Mouse (Mus musculus) G1E (cell line): ENCODE measurements at regions not wholly inside any gene's neighbourhood (a gene's known extent, or its start where the extent isn't known, plus 50 kb on each side); places are given as distances from the start of the nearest gene placed in this dataset.
A peak's percentile ranks its signal among the peaks of the same experiment; 100 is the strongest.

ENCODE experiments used
- ATAC-seq: 2 replicates; pipeline ENCODE4 v1.8.0; 2016; ENCODE audit warnings: mild to moderate bottlenecking; ENCODE audit not compliant: insufficient number of reproducible peaks, poor library complexity, low FRiP score, severe bottlenecking; ENCODE audit errors: extremely low read depth
- DNase-seq: peaks from one replicate; pipeline ENCODE4 v3.0.0; 2012; ENCODE audit warnings: low spot score
- H3K27me3 ChIP-seq: 2 replicates; pipeline ENCODE4 v1.6.1; 2012; ENCODE audit warnings: mild to moderate bottlenecking, low read length, inconsistent platforms; ENCODE audit not compliant: insufficient read depth
- H3K36me3 ChIP-seq: replicated peaks from 2 replicates; pipeline ENCODE3; 2012; ENCODE audit warnings: mild to moderate bottlenecking, inconsistent platforms
- H3K4me1 ChIP-seq: 2 replicates; pipeline ENCODE4 v1.6.1; 2012; ENCODE audit warnings: low read depth, low read length, inconsistent platforms, mixed read lengths; ENCODE audit not compliant: insufficient read depth
- H3K4me3 ChIP-seq: 2 replicates; pipeline ENCODE4 v1.5.1; 2012; ENCODE audit warnings: low read depth, mild to moderate bottlenecking, inconsistent platforms, low read length, moderate library complexity, mixed read lengths
- H3K9me3 ChIP-seq: replicated peaks from 2 replicates; pipeline ENCODE4 v1.6.1; 2012; ENCODE audit warnings: inconsistent platforms
- CTCF ChIP-seq: IDR thresholded peaks from 2 replicates; pipeline ENCODE4 v1.5.1; 2012; ENCODE audit warnings: low read depth, low read length, inconsistent platforms, mixed read lengths
- GATA1 ChIP-seq: IDR thresholded peaks from 2 replicates; pipeline ENCODE4 v1.6.1; 2012; ENCODE audit warnings: borderline replicate concordance, low read length, inconsistent platforms, mixed read lengths
- GATA2 ChIP-seq: IDR thresholded peaks from 2 replicates; pipeline ENCODE4 v1.6.1; 2012; ENCODE audit warnings: low read depth, low read length, inconsistent platforms, borderline replicate concordance
- POLR2AphosphoS5 ChIP-seq: IDR thresholded peaks from 2 replicates; pipeline ENCODE4 v1.6.1; 2012; ENCODE audit warnings: low read depth, low read length, inconsistent platforms; ENCODE audit not compliant: insufficient replicate concordance
- TAL1 ChIP-seq: conservative IDR thresholded peaks from 2 replicates; pipeline ENCODE4 v1.6.1; 2012; ENCODE audit warnings: low read depth, low read length, inconsistent platforms, mixed read lengths

DNA sequence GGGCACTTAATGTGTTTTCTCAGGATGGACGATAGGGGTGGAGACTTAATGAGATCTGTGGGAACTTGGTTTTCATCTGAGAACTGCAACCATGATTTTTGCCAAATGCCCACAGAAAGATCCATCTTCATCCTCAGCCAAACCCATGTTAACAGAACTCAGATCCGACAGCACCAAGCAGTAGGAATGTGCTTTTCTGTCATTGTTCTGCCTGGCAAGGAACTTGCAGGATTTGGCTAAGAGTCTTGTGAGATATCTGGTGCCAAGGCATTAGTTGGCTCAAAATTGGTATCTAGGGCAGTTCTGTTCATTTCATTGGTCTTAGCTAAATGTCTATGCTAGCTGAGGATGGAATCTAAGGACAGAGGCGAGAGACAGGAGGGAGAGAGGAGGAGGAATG lies 182.7 kb upstream of the Adra1b start:
- Histone ChIP-seq H3K4me1 (no peaks in the 10 kb centered on the region), H3K4me3 (no peak overlapping the region), H3K9me3 (no peaks in the 10 kb centered on the region), H3K36me3 (no peaks in the 10 kb centered on the region), H3K27me3 (no peaks in the 10 kb centered on the region)
- TF ChIP-seq CTCF: no peak
- TF ChIP-seq POLR2AphosphoS5: no peak
- TF ChIP-seq TAL1: no peak
- no peak for TF ChIP-seq GATA2
- no peak for TF ChIP-seq GATA1
- DNase-seq: no peak
- no peak for ATAC-seq

DNA sequence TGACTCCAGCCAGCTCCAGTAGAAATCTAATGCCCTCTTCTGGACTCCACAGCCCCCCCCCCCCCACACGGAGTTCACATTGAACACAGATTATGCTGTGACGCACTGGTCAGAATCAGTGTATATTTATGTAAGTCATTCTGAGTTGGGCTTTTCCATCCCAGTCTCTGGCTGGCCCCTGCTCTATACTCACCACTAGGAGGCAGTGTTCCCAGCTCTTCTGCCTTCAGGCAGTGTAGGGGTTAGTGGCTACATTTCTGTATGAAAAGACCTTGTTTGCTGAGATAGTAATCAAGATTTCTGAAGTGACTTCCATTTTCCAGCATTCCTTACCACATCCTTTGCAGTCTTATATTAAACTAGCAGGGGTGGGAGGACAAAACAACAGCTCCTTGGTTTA lies 185.9 kb upstream of the Adra1b start:
- ATAC-seq (no peak), DNase-seq (no peak)
- H3K27me3 ChIP-seq: no peaks in the 10 kb centered on the region; the same call in 1 of the 2 replicates
- H3K36me3 ChIP-seq: no peaks in the 10 kb centered on the region
- H3K4me1 ChIP-seq: no peaks in the 10 kb centered on the region
- TF ChIP-seq POLR2AphosphoS5: no peak
- TF ChIP-seq TAL1: no peak
- peak; percentile 26; the same call in 1 of the 2 replicates for TF ChIP-seq CTCF
- no peak for TF ChIP-seq GATA1
- TF ChIP-seq GATA2: no peak
- H3K4me3 ChIP-seq: no peak overlapping the region
- H3K9me3 ChIP-seq: no peaks in the 10 kb centered on the region

DNA sequence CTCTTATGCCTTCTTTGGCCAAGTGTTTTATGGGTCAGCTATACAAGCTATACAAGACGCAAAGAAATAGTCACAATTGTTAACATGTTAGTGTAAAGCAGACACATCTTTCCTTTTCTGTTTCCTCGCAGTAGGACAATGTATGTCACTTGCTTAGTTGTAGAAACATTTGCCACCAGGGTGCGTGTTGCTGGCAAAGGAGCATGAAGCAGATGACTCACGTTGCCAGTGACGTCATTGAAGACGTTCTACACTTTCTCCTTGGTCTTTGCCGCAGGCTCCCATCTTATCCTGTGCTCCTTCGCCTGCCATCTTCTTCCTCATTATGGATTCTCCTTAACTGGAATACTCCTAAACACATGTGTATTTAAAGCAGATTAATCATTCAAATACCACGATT lies 188.5 kb upstream of the Adra1b start:
- H3K4me1 ChIP-seq: no peaks in the 10 kb centered on the region
- no peaks in the 10 kb centered on the region for H3K36me3 ChIP-seq
- DNase-seq (no peak), ATAC-seq (no peak)
- no peak for TF ChIP-seq TAL1
- TF ChIP-seq POLR2AphosphoS5: no peak
- TF ChIP-seq GATA1: no peak
- TF ChIP-seq GATA2: no peak
- TF ChIP-seq CTCF: no peak
- H3K9me3 ChIP-seq: no peaks in the 10 kb centered on the region
- H3K27me3 ChIP-seq: no peaks in the 10 kb centered on the region; the same call in 1 of the 2 replicates
- H3K4me3 ChIP-seq: no peak overlapping the region

DNA sequence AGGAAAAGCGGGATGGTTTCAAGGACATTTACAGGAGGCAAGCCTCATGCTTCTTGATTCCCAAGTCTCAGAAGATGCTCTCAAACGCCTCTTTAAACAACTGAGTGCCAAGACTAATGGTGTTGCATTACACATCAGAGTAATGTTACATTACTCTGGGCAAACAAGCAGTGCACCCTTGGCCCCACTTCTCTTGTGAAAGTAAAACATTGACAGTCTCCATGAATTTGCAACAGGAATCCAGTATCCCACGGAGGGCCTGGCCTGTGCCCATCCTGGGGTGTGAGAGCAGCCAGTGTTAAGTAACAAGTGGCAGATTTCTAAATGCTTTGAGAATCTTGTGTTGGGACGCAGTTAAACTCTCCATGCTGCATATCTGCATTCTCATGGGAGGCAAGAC lies 194.3 kb upstream of the Adra1b start:
- Histone ChIP-seq H3K4me1 (no peaks in the 10 kb centered on the region), H3K9me3 (no peaks in the 10 kb centered on the region), H3K4me3 (no peak overlapping the region), H3K27me3 (no peaks in the 10 kb centered on the region; the same call in 1 of the 2 replicates), H3K36me3 (no peaks in the 10 kb centered on the region)
- DNase-seq (no peak), ATAC-seq (no peak)
- TF ChIP-seq TAL1 (no peak), POLR2AphosphoS5 (no peak), CTCF (no peak)

DNA sequence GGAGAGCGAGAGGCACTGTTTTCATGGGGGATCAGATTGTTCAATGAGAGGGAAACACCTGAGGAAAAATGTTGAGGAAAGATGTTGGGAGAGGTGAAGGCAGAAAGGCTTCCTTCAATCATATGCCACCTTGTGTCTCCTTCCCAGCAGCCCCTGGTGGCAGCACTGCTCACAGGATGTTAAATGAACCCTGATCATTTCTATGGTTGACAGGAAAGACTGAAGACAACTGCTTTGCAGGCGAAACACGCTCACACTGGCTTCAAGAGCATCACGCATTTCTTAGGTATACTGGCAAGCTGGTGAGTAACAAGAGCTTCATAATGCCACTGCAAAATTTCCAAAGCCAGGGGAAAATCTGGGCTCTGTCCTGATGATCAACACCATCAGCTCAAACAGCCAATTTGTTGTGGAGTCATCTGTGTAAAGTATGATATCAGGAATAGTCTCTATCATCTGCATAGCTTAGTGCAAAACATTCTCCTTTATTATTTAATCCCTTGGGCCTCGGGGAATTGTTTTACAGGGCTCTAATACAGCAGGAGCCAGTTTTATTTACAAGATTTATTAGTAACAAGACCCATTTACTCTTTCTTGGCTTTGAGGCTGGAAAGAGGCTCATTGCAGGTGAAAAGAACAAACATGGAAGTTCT lies 202.3 kb upstream of the Adra1b start:
- no peaks in the 10 kb centered on the region for H3K9me3 ChIP-seq
- no peak for DNase-seq
- no peaks in the 10 kb centered on the region for H3K36me3 ChIP-seq
- TF ChIP-seq POLR2AphosphoS5: no peak
- TF ChIP-seq CTCF: no peak
- no peak for TF ChIP-seq GATA2
- TF ChIP-seq TAL1: no peak
- no peak for TF ChIP-seq GATA1
- no peak for ATAC-seq
- H3K27me3 ChIP-seq: 0 out of 2 replicates have a peak, but pooled peaks cover 3% of the 10 kb centered on the region
- no peaks in the 10 kb centered on the region for H3K4me1 ChIP-seq
- no peak overlapping the region for H3K4me3 ChIP-seq

DNA sequence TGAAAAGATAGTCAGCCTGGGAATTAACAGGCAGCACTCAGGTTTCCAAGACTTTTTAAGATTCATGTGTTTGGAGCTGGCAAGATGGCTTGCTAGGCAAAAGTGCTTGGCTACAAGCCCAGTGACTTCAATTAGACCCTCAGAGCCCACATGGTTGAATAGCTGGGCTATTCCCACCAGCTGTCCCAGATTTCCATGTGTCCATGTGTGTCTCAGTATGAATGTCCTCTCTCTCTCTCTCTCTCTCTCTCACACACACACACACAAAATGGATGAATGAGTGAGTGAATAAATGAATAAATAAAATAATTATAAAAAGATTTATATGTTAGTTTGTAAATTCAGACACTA lies 202.8 kb upstream of the Adra1b start:
- no peak for TF ChIP-seq CTCF
- no peak for TF ChIP-seq GATA2
- no peak for TF ChIP-seq TAL1
- no peak for TF ChIP-seq GATA1
- TF ChIP-seq POLR2AphosphoS5: no peak
- no peaks in the 10 kb centered on the region for H3K9me3 ChIP-seq
- 0 out of 2 replicates have a peak, but pooled peaks cover 3% of the 10 kb centered on the region for H3K27me3 ChIP-seq
- no peak overlapping the region for H3K4me3 ChIP-seq
- ATAC-seq (no peak), DNase-seq (no peak)
- no peaks in the 10 kb centered on the region for H3K36me3 ChIP-seq
- no peaks in the 10 kb centered on the region for H3K4me1 ChIP-seq

DNA sequence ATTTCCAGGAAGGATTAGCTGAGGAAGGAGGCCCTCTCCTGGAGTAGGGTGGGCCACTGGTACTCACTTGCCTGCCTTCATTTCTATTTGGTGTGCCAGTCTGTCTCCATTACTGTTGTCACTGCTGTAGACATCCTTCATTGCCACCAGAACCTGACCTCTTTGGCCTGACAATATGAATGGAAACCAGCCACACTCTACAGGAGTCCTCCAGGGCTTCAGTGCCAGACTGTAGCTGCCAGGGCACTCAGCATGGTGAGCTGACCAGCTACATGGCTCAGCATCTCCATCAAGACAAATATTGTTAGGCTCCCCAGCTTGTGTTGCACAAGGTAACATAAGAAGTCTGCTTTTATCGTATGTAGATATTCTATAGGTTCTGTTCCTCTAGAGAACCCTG lies 205.2 kb upstream of the Adra1b start:
- no peak for DNase-seq
- TF ChIP-seq TAL1: no peak
- TF ChIP-seq CTCF: no peak
- no peak for TF ChIP-seq GATA2
- TF ChIP-seq POLR2AphosphoS5: no peak
- no peak for TF ChIP-seq GATA1
- Histone ChIP-seq H3K4me1 (no peaks in the 10 kb centered on the region), H3K9me3 (no peaks in the 10 kb centered on the region), H3K4me3 (no peak overlapping the region), H3K36me3 (no peaks in the 10 kb centered on the region), H3K27me3 (0 out of 2 replicates have a peak, but pooled peaks cover 3% of the 10 kb centered on the region)
- ATAC-seq: no peak
